Mouse (Mus musculus) forebrain, embryonic 15.5 days (tissue): ENCODE data around the gene Kap. TPM values are rescaled to one million over a fixed set of nuclear protein-coding genes. Genes with fewer than 3 reads are reported as not detected.
"Not testable (repeated sequence)": the region's sequence is repeated elsewhere in the genome, so short reads cannot be mapped to it uniquely, and the experiment has no call there.

ENCODE experiments used
- ATAC-seq: fragments of 200-750 bp; cut with Nextera tagmentation; replicated peaks from 2 replicates; pipeline ENCODE4 v1.8.0; 2017; ENCODE audit warnings: mild to moderate bottlenecking, moderate TSS enrichment, moderate library complexity
- H3K27ac ChIP-seq: fragments of 300-500 bp; sonication (generic); replicated peaks from 2 replicates; pipeline ENCODE4 v1.5.1; 2015; ENCODE audit warnings: mild to moderate bottlenecking, inconsistent platforms
- H3K27me3 ChIP-seq: fragments of 300-500 bp; sonication (generic); 2 replicates; pipeline ENCODE4 v1.6.1; 2015; ENCODE audit warnings: inconsistent platforms
- H3K36me3 ChIP-seq: fragments of 300-500 bp; sonication (generic); 2 replicates; pipeline ENCODE4 v1.6.1; 2015; ENCODE audit warnings: mild to moderate bottlenecking, inconsistent platforms
- H3K4me1 ChIP-seq: fragments of 300-500 bp; sonication (generic); 2 replicates; pipeline ENCODE4 v1.6.1; 2015; ENCODE audit warnings: inconsistent platforms
- H3K4me2 ChIP-seq: fragments of 300-500 bp; sonication (generic); replicated peaks from 2 replicates; pipeline ENCODE4 v1.6.1; 2015; ENCODE audit warnings: mild to moderate bottlenecking, inconsistent platforms
- H3K4me3 ChIP-seq: fragments of 300-500 bp; sonication (generic); 2 replicates; pipeline ENCODE4 v1.5.1; 2015; ENCODE audit warnings: mild to moderate bottlenecking, inconsistent platforms
- H3K9ac ChIP-seq: fragments of 300-500 bp; sonication (generic); replicated peaks from 2 replicates; pipeline ENCODE4 v1.6.1; 2015; ENCODE audit warnings: mild to moderate bottlenecking, inconsistent platforms
- H3K9me3 ChIP-seq: fragments of 300-500 bp; sonication (generic); 2 replicates; pipeline ENCODE4 v1.6.1; 2016; ENCODE audit warnings: inconsistent platforms
- WGBS: fragments of 180-500 bp; shearing (Covaris S2); methylation state at CpG from one replicate; pipeline ENCODE4 v1.1.7; 2015; ENCODE audit warnings: mixed read lengths; 5-methylcytosine and 5-hydroxymethylcytosine counted together
- polyA plus RNA-seq: library from polyadenylated mRNA; unstranded; fragments of >200 nt; fragmentation: Nextera tagmentation; extraction: Ambion mirVana; gene quantifications from 2 replicates; pipeline ENCODE4 v1.2.1, GENCODE M21; 2015

Kap gene
- polyA plus RNA-seq, result not detected in 2 replicates

- no peak for ATAC-seq
- WGBS, result 89% methylated on average over 1 of the region's 1 CpGs
- H3K9me3 ChIP-seq, result no peaks in the 10 kb centered on the region
- H3K9ac ChIP-seq, result no peak within 1 kb of the TSS
- H3K27me3 ChIP-seq, result no peaks in the 10 kb centered on the region
- H3K4me2 ChIP-seq, result no peak within 1 kb of the TSS
- H3K4me3 ChIP-seq, result no peak within 1 kb of the TSS
- no peaks in the 10 kb centered on the region for H3K4me1 ChIP-seq
- no peak within 1 kb of the TSS for H3K27ac ChIP-seq
- H3K36me3 ChIP-seq, result no peaks in the 10 kb centered on the region
These were observed at the start of gene Kap for GRCm38 (mm10) chr6:133853526-133853925. TSS of gene Kap (minus strand) at chr6:133853762.

GRCm38 (mm10) chr6:133885871-133886415 lies 32.4 kb upstream of the Kap start:
- no peaks in the 10 kb centered on the region for H3K36me3 ChIP-seq
- H3K4me1 ChIP-seq, result no peaks in the 10 kb centered on the region
- no peak overlapping the region for H3K4me3 ChIP-seq
- 94% methylated on average over 5 of the region's 5 CpGs for WGBS
- H3K4me2 ChIP-seq, result no peak overlapping the region
- H3K27me3 ChIP-seq, result no peaks in the 10 kb centered on the region
- no peak overlapping the region for H3K27ac ChIP-seq
- ATAC-seq, result no peak
- no peaks in the 10 kb centered on the region for H3K9me3 ChIP-seq
- no peak overlapping the region for H3K9ac ChIP-seq

- Histone ChIP-seq H3K27me3 (no peaks in the 10 kb centered on the region), H3K4me1 (no peaks in the 10 kb centered on the region), H3K36me3 (no peaks in the 10 kb centered on the region), H3K9me3 (no peaks in the 10 kb centered on the region), H3K9ac (no peak overlapping the region), H3K4me2 (no peak overlapping the region), H3K4me3 (no peak overlapping the region), H3K27ac (no peak overlapping the region)
- ATAC-seq, result no peak
- 79% methylated on average over 5 of the region's 5 CpGs for WGBS
These were observed 30.0 kb upstream of the Kap start for GRCm38 (mm10) chr6:133883446-133883985.

GRCm38 (mm10) chr6:133875906-133876462 lies 22.4 kb upstream of the Kap start:
- Histone ChIP-seq H3K9me3 (no peaks in the 10 kb centered on the region), H3K27ac (no peak overlapping the region), H3K4me2 (no peak overlapping the region), H3K36me3 (no peaks in the 10 kb centered on the region), H3K9ac (no peak overlapping the region), H3K4me1 (no peaks in the 10 kb centered on the region), H3K27me3 (no peaks in the 10 kb centered on the region), H3K4me3 (no peak overlapping the region)
- WGBS, result 24% methylated on average over 12 of the region's 12 CpGs
- ATAC-seq, result peak; percentile 41; the same call in 1 of the 2 replicates

GRCm38 (mm10) chr6:133872667-133873066 lies 19.1 kb upstream of the Kap start:
- ATAC-seq, result no peak
- H3K4me2 ChIP-seq, result no peak overlapping the region
- H3K4me1 ChIP-seq, result no peaks in the 10 kb centered on the region
- no peaks in the 10 kb centered on the region for H3K36me3 ChIP-seq
- no peak overlapping the region for H3K9ac ChIP-seq
- no peak overlapping the region for H3K4me3 ChIP-seq
- WGBS, result 75% methylated on average over 2 of the region's 2 CpGs
- H3K27ac ChIP-seq, result no peak overlapping the region
- no peaks in the 10 kb centered on the region for H3K9me3 ChIP-seq
- H3K27me3 ChIP-seq, result no peaks in the 10 kb centered on the region

GRCm38 (mm10) chr6:133871131-133871530 lies 17.6 kb upstream of the Kap start:
- H3K9ac ChIP-seq, result no peak overlapping the region
- H3K27me3 ChIP-seq, result no peaks in the 10 kb centered on the region
- H3K4me2 ChIP-seq, result no peak overlapping the region
- H3K4me1 ChIP-seq, result no peaks in the 10 kb centered on the region
- no peak for ATAC-seq
- H3K27ac ChIP-seq, result no peak overlapping the region
- H3K9me3 ChIP-seq, result no peaks in the 10 kb centered on the region
- no peaks in the 10 kb centered on the region for H3K36me3 ChIP-seq
- no peak overlapping the region for H3K4me3 ChIP-seq
- 91% methylated on average over 1 of the region's 1 CpGs for WGBS

- H3K9me3 ChIP-seq, result no peaks in the 10 kb centered on the region
- H3K9ac ChIP-seq, result no peak overlapping the region
- H3K27me3 ChIP-seq, result no peaks in the 10 kb centered on the region
- no peaks in the 10 kb centered on the region for H3K4me1 ChIP-seq
- WGBS, result 85% methylated on average over 1 of the region's 1 CpGs
- H3K36me3 ChIP-seq, result no peaks in the 10 kb centered on the region
- H3K27ac ChIP-seq, result no peak overlapping the region
- H3K4me3 ChIP-seq, result no peak overlapping the region
- ATAC-seq, result no peak
- H3K4me2 ChIP-seq, result no peak overlapping the region
These were observed 14.8 kb upstream of the Kap start for GRCm38 (mm10) chr6:133868381-133868780.

- Histone ChIP-seq H3K9ac (no peak overlapping the region), H3K27ac (no peak overlapping the region), H3K4me3 (no peak overlapping the region), H3K4me2 (no peak overlapping the region), H3K4me1 (no peaks in the 10 kb centered on the region), H3K27me3 (no peaks in the 10 kb centered on the region), H3K9me3 (no peaks in the 10 kb centered on the region), H3K36me3 (no peaks in the 10 kb centered on the region)
- ATAC-seq, result no peak
- 92% methylated on average over 2 of the region's 2 CpGs for WGBS
These were observed 2.3 kb upstream of the Kap start for GRCm38 (mm10) chr6:133855871-133856270.

- 81% methylated on average over 2 of the region's 2 CpGs for WGBS
- H3K4me3 ChIP-seq, result no peak overlapping the region
- no peaks in the 10 kb centered on the region for H3K27me3 ChIP-seq
- no peak overlapping the region for H3K27ac ChIP-seq
- no peaks in the 10 kb centered on the region for H3K36me3 ChIP-seq
- H3K4me1 ChIP-seq, result no peaks in the 10 kb centered on the region
- no peaks in the 10 kb centered on the region for H3K9me3 ChIP-seq
- no peak overlapping the region for H3K9ac ChIP-seq
- no peak overlapping the region for H3K4me2 ChIP-seq
- no peak for ATAC-seq
These were observed 4.2 kb downstream of the Kap start for GRCm38 (mm10) chr6:133849359-133849758.

GRCm38 (mm10) chr6:133848861-133849260 lies 4.7 kb downstream of the Kap start:
- 89% methylated on average over 6 of the region's 6 CpGs for WGBS
- not testable (repeated sequence) for H3K4me2 ChIP-seq, H3K27me3 ChIP-seq, H3K36me3 ChIP-seq, H3K9ac ChIP-seq, H3K4me3 ChIP-seq, H3K4me1 ChIP-seq, ATAC-seq, H3K9me3 ChIP-seq, H3K27ac ChIP-seq

- H3K4me1 ChIP-seq, H3K27me3 ChIP-seq, H3K4me3 ChIP-seq, H3K9ac ChIP-seq, H3K4me2 ChIP-seq, H3K36me3 ChIP-seq, H3K27ac ChIP-seq, H3K9me3 ChIP-seq, ATAC-seq: not testable (repeated sequence)
- 93% methylated on average over 29 of the region's 29 CpGs for WGBS
These were observed 15.1 kb downstream of the Kap start for GRCm38 (mm10) chr6:133838296-133838995.

- H3K9me3 ChIP-seq, result no peaks in the 10 kb centered on the region
- ATAC-seq, result no peak
These were observed 41.2 kb downstream of the Kap start for GRCm38 (mm10) chr6:133812342-133812741.

More at GRCm38 (mm10) chr6:133812342-133812741, 41.2 kb downstream of the Kap start:
- H3K36me3 ChIP-seq, result no peaks in the 10 kb centered on the region
- no peak overlapping the region for H3K4me3 ChIP-seq
- H3K27me3 ChIP-seq, result no peaks in the 10 kb centered on the region
- no peaks in the 10 kb centered on the region for H3K4me1 ChIP-seq
- 39% methylated on average over 1 of the region's 1 CpGs for WGBS
- no peak overlapping the region for H3K9ac ChIP-seq
- no peak overlapping the region for H3K27ac ChIP-seq
- no peak overlapping the region for H3K4me2 ChIP-seq
